Mouse (Mus musculus) liver, embryonic 13.5 days (tissue): Measurements from ENCODE around the gene Arpc2. TPM values are rescaled to one million over a fixed set of nuclear protein-coding genes. Genes with fewer than 3 reads are reported as not detected.

ENCODE experiments used
- microRNA counts: library from miRNA; unstranded; fragments of <30 nt; microRNA quantifications from one replicate; lab custom pipeline; 2016
- microRNA-seq: library from miRNA; unstranded; fragments of <30 nt; microRNA quantifications from one replicate; pipeline ENCODE4, GENCODE M21; 2016
- polyA plus RNA-seq: library from polyadenylated mRNA; unstranded; fragments of >200 nt; fragmentation: Nextera tagmentation; extraction: Ambion mirVana; gene quantifications from 2 replicates; pipeline ENCODE4 v1.2.1, GENCODE M21; 2015

The Arpc2 gene
- polyA plus RNA-seq, 1 experiment from 2014 or later = 226 TPM

MicroRNA genes within 50 kb of the gene (microRNA counts, 519-probe panel; counts per million panel counts)
- 2,476 counts per million, percentile 10 among the panel's probes with 10 or more counts for microRNA mmu-miR-1928 (lab: Ali Mortazavi, UCI)

Small RNAs within 50 kb of the gene (microRNA-seq; reads per million reads assigned to microRNA genes)
- gene Mir1928 = not detected

Other genes with a start within 250 kb of the Arpc2 start
- gene Tns1, start 111.6 kb upstream of the Arpc2 start, polyA plus RNA-seq = 11.3 and 11.7 TPM in 2 replicates
- gene Rufy4, start 110.5 kb upstream of the Arpc2 start, polyA plus RNA-seq = 0.10 TPM in 2 replicates
- gene Cxcr2, start 82.1 kb upstream of the Arpc2 start, polyA plus RNA-seq = 0.53 and 0.89 TPM in 2 replicates
- not detected in 2 replicates for gene Cxcr1, start 41.5 kb upstream of the Arpc2 start, polyA plus RNA-seq
- 0.64 and 0.75 TPM in 2 replicates for gene Gpbar1, start 42.5 kb downstream of the Arpc2 start, polyA plus RNA-seq
- 104 and 107 TPM in 2 replicates for gene Aamp, start 48.7 kb downstream of the Arpc2 start, polyA plus RNA-seq
- 36.5 and 39.8 TPM in 2 replicates for gene Pnkd, start 48.8 kb downstream of the Arpc2 start, polyA plus RNA-seq
- gene Tmbim1, start 69.5 kb downstream of the Arpc2 start, polyA plus RNA-seq = 15.9 and 18.0 TPM in 2 replicates
- gene Catip, start 126.0 kb downstream of the Arpc2 start, polyA plus RNA-seq = 0.08 and 0.13 TPM in 2 replicates
- 9.6 and 10.0 TPM in 2 replicates for gene Slc11a1, start 139.1 kb downstream of the Arpc2 start, polyA plus RNA-seq
- gene Ctdsp1, start 155.4 kb downstream of the Arpc2 start, polyA plus RNA-seq = 33.1 and 35.6 TPM in 2 replicates
- gene Vil1, start 173.3 kb downstream of the Arpc2 start, polyA plus RNA-seq = 0.62 and 0.90 TPM in 2 replicates